Mouse (Mus musculus) CD8-positive naive resting alpha-beta T cell, adult 2 months (primary cell): ENCODE data around the gene Atp2c2.

Experiments
- DNase-seq, 2 experiments: peaks; one replicate each; pipeline ENCODE4 v3.0.0; 2022; ENCODE audit warnings: low read depth in 2 of 2, low spot score in 2 of 2

Gene Atp2c2

GRCm38 (mm10) chr8:119742409-119742808, 42.6 kb downstream of the Atp2c2 start:
- no peak for DNase-seq

- no peak for DNase-seq
Observed at GRCm38 (mm10) chr8:119743291-119744026, 43.6 kb downstream of the Atp2c2 start.

- DNase-seq = no peak
Observed at GRCm38 (mm10) chr8:119744604-119745003, 44.8 kb downstream of the Atp2c2 start.

- peak in 1 of 2 experiments; percentile 26 for DNase-seq
Observed at GRCm38 (mm10) chr8:119755238-119756146, 55.7 kb downstream of the Atp2c2 start.

- no peak for DNase-seq
Observed at GRCm38 (mm10) chr8:119756147-119756461, 56.3 kb downstream of the Atp2c2 start.

- DNase-seq = no peak
Observed at GRCm38 (mm10) chr8:119756538-119756937, 56.7 kb downstream of the Atp2c2 start.

- DNase-seq = no peak
Observed at GRCm38 (mm10) chr8:119761692-119762091, 61.9 kb downstream of the Atp2c2 start.

- DNase-seq = no peak
Observed at GRCm38 (mm10) chr8:119762226-119763220, 62.7 kb downstream of the Atp2c2 start.

- no peak for DNase-seq
Observed at GRCm38 (mm10) chr8:119765311-119765710, 65.5 kb downstream of the Atp2c2 start.

GRCm38 (mm10) chr8:119765761-119766444, 66.1 kb downstream of the Atp2c2 start:
- DNase-seq = no peak

- DNase-seq = no peak
Observed at GRCm38 (mm10) chr8:119776668-119777245, 76.9 kb downstream of the Atp2c2 start.

GRCm38 (mm10) chr8:119777765-119778164, 78.0 kb downstream of the Atp2c2 start:
- no peak for DNase-seq

- DNase-seq = peak; percentile 92 to 96
Observed at GRCm38 (mm10) chr8:119778263-119778662, 78.5 kb downstream of the Atp2c2 start, which contains the start of gene Tldc1. Tldc1 (minus strand) TSS chr8:119778416.

- DNase-seq = peak; percentile 74 to 79
Observed at GRCm38 (mm10) chr8:119779013-119779737, 79.4 kb downstream of the Atp2c2 start.

- DNase-seq = no peak
Observed at GRCm38 (mm10) chr8:119780402-119781049, 80.7 kb downstream of the Atp2c2 start.

GRCm38 (mm10) chr8:119781086-119781840, 81.5 kb downstream of the Atp2c2 start:
- DNase-seq = peak; percentile 50 to 70

- DNase-seq = peak; percentile 76 to 82
Observed at GRCm38 (mm10) chr8:119782715-119783114, 82.9 kb downstream of the Atp2c2 start.

- no peak for DNase-seq
Observed at GRCm38 (mm10) chr8:119783579-119783978, 83.8 kb downstream of the Atp2c2 start.
